Mouse (Mus musculus) spleen, adult 2 months (tissue): Measurements from ENCODE around the gene Ide. TPM values are rescaled to one million over a fixed set of nuclear protein-coding genes. Genes with fewer than 3 reads are reported as not detected.

Experiments used
- DNase-seq, 2 experiments: peaks; one replicate each; pipeline versions ENCODE4 v3.0.0 to v3.0.0-alpha.2; 2012 to 2021; ENCODE audit warnings: low spot score in 2 of 2, low read depth in 1 of 2
- H3K27ac ChIP-seq: fragments of 200-500 bp; 2 replicates; pipeline ENCODE4 v1.5.1; 2012; ENCODE audit warnings: low read length, inconsistent platforms; ENCODE audit not compliant: insufficient read depth
- H3K27me3 ChIP-seq: fragments of 200-500 bp; 2 replicates; pipeline ENCODE4 v1.6.1; 2012; ENCODE audit warnings: mild to moderate bottlenecking, moderate library complexity, low read length, inconsistent platforms; ENCODE audit not compliant: control insufficient read depth, insufficient read depth
- H3K36me3 ChIP-seq: fragments of 200-500 bp; 2 replicates; pipeline ENCODE4 v1.6.1; 2012; ENCODE audit warnings: mild to moderate bottlenecking, low read length, inconsistent platforms; ENCODE audit not compliant: control insufficient read depth, insufficient read depth
- H3K4me1 ChIP-seq: fragments of 200-500 bp; 2 replicates; pipeline ENCODE4 v1.6.1; 2011; ENCODE audit warnings: inconsistent platforms; ENCODE audit not compliant: control insufficient read depth, insufficient read depth, insufficient read length
- H3K4me3 ChIP-seq: fragments of 200-500 bp; 2 replicates; pipeline ENCODE4 v1.5.1; 2011; ENCODE audit warnings: mild to moderate bottlenecking, inconsistent platforms; ENCODE audit not compliant: insufficient read depth, insufficient read length; ENCODE audit errors: extremely low read depth
- CTCF ChIP-seq: fragments of 200-500 bp; IDR thresholded peaks from 2 replicates; pipeline ENCODE4 v1.5.1; 2011; ENCODE audit warnings: mild to moderate bottlenecking, inconsistent platforms; ENCODE audit not compliant: insufficient read depth, insufficient read length, insufficient replicate concordance; ENCODE audit errors: extremely low read depth
- POLR2A ChIP-seq: fragments of 200-500 bp; IDR thresholded peaks from 2 replicates; pipeline ENCODE4 v1.6.1; 2011; ENCODE audit warnings: low read depth, low read length, inconsistent platforms
- WGBS: fragments of 180-500 bp; shearing (Covaris S2); methylation state at CpG from one replicate; pipeline ENCODE4 v1.1.7; 2018; 5-methylcytosine and 5-hydroxymethylcytosine counted together
- polyA plus RNA-seq: library from polyadenylated mRNA; depleted of rRNA; stranded (reverse); fragments of >200 nt; gene quantifications from 2 replicates; pipeline ENCODE4 v1.2.3, GENCODE M21; 2012

The Ide gene
- polyA plus RNA-seq, 1 experiment: 6.7 TPM

DNA sequence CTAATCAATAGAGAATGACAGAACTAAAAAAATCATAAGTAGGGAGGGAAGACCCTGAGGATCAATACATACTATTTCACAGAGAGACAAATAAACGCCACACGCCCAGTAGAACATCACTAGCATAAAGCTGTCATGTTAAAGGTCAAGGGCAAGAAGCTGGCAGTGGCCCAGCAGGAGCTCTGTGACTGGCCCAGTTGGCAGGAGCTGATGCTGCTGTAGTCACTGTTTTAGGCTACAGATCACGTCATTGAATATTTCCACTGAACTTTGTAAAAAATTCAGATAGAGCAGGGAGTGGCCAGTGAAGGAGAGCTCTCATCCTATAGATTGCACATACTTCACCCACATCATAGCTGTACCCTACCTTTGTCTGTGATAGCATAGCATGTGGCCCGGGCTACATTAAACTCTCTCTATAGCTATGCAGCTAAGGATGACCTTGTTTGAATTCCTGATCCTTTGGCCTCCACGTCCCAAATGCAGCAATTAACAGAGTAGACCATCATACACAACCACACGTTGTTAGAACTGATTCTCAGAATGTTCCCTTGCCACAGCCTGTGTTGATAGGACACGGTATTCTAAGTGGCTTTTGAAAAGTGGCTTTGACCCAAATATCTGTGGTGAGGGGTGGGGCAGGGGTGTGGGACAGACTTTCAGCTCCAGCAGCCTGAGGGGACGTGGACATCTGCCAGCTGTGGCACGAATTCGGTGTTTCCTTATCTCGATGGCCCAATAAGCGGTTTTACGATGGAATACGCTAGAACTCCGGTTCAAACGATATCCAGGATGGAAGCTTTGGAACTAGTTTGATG, 16.6 kb downstream of the Ide start:
- TF ChIP-seq POLR2A: no peak
- no peak for TF ChIP-seq CTCF
- H3K4me1 ChIP-seq: no peaks in the 10 kb centered on the region
- WGBS: 85% methylated on average over 16 of the region's 16 CpGs
- H3K27me3 ChIP-seq: no peaks in the 10 kb centered on the region
- no peak overlapping the region for H3K4me3 ChIP-seq
- peaks cover 9% of the 10 kb centered on the region for H3K36me3 ChIP-seq
- no peak for DNase-seq
- no peak overlapping the region for H3K27ac ChIP-seq

DNA sequence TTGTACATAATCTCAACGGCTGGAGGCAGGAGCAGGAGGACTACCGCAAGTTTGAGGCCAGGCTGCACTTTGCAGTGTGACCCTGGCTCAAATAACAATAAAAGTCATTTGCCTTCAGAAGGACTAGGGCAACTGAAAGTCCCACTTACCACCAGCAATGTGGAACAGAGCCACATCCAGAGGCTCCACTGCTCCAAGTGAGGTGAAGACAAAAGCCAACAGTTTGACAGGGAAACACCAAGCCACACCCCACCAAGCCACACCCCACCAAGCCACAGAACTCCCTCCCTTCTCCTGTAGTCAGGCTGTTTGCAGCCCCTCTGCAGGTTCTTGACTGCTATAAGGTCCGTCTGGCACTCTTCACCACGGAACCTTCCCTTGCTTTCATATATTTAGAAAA, 20.3 kb downstream of the Ide start:
- no peak overlapping the region for H3K27ac ChIP-seq
- no peak for DNase-seq
- H3K27me3 ChIP-seq: no peaks in the 10 kb centered on the region
- no peak for TF ChIP-seq CTCF
- no peak for TF ChIP-seq POLR2A
- H3K4me3 ChIP-seq: no peak overlapping the region
- 92% methylated on average over 4 of the region's 4 CpGs for WGBS
- peaks cover 9% of the 10 kb centered on the region for H3K36me3 ChIP-seq
- H3K4me1 ChIP-seq: no peaks in the 10 kb centered on the region

DNA sequence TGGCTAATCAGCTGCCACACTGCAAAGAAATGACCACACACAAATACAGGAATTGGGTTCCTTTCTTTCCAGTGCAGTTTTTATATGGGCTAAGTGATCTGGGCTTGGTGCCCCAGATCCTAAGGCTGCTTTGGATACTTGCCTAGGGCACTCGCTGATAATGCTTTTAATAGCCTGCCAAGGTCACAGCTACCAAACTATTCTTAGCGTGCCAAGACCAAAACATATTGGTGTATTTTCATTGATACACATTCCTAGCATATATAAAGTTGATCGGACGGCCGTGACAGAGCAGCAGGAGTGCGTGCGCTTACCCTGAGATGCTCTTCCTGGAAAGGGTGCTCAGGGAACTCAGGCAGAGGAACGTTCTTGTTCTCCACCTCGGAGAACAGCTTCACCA, 22.6 kb downstream of the Ide start:
- H3K36me3 ChIP-seq: peaks cover 20% of the 10 kb centered on the region
- WGBS: 89% methylated on average over 9 of the region's 9 CpGs
- no peak for DNase-seq
- H3K27ac ChIP-seq: no peak overlapping the region
- no peaks in the 10 kb centered on the region for H3K27me3 ChIP-seq
- H3K4me3 ChIP-seq: no peak overlapping the region
- TF ChIP-seq CTCF (no peak), POLR2A (no peak)
- no peaks in the 10 kb centered on the region for H3K4me1 ChIP-seq

DNA sequence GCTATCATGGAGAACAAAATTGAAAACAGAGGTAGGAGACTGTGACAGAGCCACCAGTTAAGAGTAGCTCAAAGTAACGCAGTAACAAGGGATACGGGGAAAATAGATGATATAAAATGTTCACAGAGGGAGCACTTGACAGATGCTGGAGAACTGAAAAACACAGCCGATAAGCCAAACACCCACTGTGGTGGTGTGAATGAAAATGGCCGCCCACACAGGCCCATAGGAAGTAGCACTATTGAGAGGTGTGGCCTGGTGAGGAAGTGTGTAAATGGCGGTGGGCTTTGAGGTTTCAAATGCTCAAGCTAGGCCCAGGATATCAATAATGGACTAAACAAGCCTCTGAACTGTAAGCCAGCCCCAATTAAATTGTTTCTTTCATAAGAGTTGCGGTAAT, 26.2 kb downstream of the Ide start:
- 92% methylated on average over 6 of the region's 6 CpGs for WGBS
- TF ChIP-seq POLR2A (no peak), CTCF (no peak)
- Histone ChIP-seq H3K27ac (no peak overlapping the region), H3K36me3 (peaks cover 19% of the 10 kb centered on the region), H3K4me1 (no peaks in the 10 kb centered on the region), H3K27me3 (no peaks in the 10 kb centered on the region), H3K4me3 (no peak overlapping the region)
- DNase-seq: no peak

DNA sequence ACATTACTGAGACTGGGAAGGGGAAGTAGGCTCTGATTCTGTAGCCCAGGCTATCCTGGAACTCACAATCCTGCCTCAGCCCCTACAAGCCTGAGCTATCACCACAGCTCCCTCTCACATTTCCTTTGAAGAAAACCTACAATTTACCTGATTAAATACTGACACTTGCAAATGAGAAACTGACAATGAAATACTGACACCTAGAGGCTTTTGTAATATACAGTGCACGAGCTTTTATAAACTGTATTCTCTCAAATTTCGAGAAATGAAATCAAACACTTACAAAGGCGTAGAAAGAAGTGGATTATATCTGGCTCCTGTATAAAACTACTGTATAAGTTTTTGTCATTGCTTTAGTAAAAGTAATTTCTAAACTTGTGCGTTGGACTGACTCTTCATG, 27.5 kb downstream of the Ide start:
- no peak for DNase-seq
- Histone ChIP-seq H3K4me1 (no peaks in the 10 kb centered on the region), H3K27me3 (no peaks in the 10 kb centered on the region), H3K4me3 (no peak overlapping the region), H3K27ac (no peak overlapping the region), H3K36me3 (peaks cover 19% of the 10 kb centered on the region)
- TF ChIP-seq POLR2A: no peak
- no peak for TF ChIP-seq CTCF
- 92% methylated on average over 4 of the region's 4 CpGs for WGBS

DNA sequence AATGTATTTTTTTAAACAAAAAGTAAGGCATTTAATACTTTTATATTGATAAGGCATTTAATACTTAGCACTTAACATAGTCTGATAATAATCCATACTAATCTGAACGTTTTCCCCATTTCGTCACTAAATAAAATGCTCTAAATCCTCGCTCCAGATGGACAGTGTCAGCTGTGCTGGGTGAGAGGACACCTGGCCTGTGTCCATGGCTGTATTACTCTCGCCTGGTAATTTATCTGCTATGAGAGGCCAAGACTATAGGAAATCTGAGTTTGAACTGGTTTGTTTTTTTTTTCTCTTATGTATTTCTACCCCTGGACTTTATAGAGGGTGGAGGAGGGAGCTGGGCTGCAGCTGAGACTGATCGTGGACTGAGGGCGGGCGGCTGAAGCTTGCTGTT, 28.7 kb downstream of the Ide start:
- WGBS: 95% methylated on average over 7 of the region's 7 CpGs
- peaks cover 15% of the 10 kb centered on the region for H3K36me3 ChIP-seq
- H3K4me3 ChIP-seq: no peak overlapping the region
- H3K4me1 ChIP-seq: no peaks in the 10 kb centered on the region
- no peaks in the 10 kb centered on the region for H3K27me3 ChIP-seq
- H3K27ac ChIP-seq: no peak overlapping the region
- DNase-seq: no peak
- TF ChIP-seq POLR2A (no peak), CTCF (no peak)

DNA sequence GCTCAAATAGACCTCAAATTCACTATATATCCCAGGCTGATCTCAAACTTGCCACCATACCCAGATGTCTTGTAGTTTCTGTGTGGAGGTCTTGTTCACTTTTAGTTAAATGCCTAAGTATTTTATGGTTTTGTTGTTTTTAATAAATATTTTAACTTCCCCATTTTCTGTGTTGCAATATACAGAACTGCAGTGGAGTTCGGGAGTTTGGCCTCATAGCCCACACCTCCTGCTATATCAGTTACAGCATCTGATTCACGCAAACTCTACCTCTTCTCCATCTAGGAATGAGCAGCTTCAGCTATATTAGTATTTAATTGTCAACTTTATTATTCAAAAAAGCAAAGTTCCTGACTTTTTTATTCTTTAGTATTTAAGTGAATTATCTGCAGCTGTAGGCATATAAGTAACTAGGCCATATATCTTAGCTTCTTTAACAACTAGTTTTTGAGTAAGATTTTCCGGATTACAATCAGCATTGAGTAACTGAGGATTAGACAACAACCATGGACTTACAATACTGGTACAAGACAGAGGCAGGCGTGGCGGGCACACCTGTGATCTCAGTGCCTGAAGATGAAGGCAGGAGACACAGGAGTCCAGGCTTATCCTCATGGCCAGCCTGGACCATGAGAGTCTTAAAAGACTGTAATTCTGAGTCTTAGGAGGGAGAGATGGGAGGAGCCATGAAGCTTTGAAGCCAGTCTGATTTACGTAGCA, 29.7 kb downstream of the Ide start:
- 85% methylated on average over 6 of the region's 6 CpGs for WGBS
- H3K27ac ChIP-seq: no peak overlapping the region
- DNase-seq: no peak
- peaks cover 14% of the 10 kb centered on the region for H3K36me3 ChIP-seq
- H3K4me1 ChIP-seq: no peaks in the 10 kb centered on the region
- H3K27me3 ChIP-seq: no peaks in the 10 kb centered on the region
- TF ChIP-seq POLR2A (no peak), CTCF (no peak)
- H3K4me3 ChIP-seq: no peak overlapping the region
